Mouse (Mus musculus) liver, embryonic 13.5 days (tissue): Measurements from ENCODE around the gene Awat1. TPM values are rescaled to one million over a fixed set of nuclear protein-coding genes. Genes with fewer than 3 reads are reported as not detected.

Experiments
- ATAC-seq: fragments of 200-750 bp; cut with Nextera tagmentation; 2 replicates; pipeline ENCODE4 v1.8.0; 2017; ENCODE audit warnings: low read depth, mild to moderate bottlenecking, moderate number of reproducible peaks, moderate library complexity
- DNase-seq: peaks from one replicate; pipeline ENCODE4 v3.0.0; 2022
- H3K27ac ChIP-seq: fragments of 300-500 bp; sonication (generic); 2 replicates; pipeline ENCODE4 v1.5.1; 2015; ENCODE audit warnings: moderate library complexity, mild to moderate bottlenecking, inconsistent platforms
- H3K27me3 ChIP-seq: fragments of 300-500 bp; sonication (generic); 2 replicates; pipeline ENCODE4 v1.6.1; 2015; ENCODE audit warnings: mild to moderate bottlenecking, inconsistent platforms
- H3K36me3 ChIP-seq: fragments of 300-500 bp; sonication (generic); 2 replicates; pipeline ENCODE4 v1.6.1; 2015; ENCODE audit warnings: mild to moderate bottlenecking, inconsistent platforms
- H3K4me1 ChIP-seq: fragments of 300-500 bp; sonication (generic); replicated peaks from 2 replicates; pipeline ENCODE4 v1.6.1; 2015; ENCODE audit warnings: inconsistent platforms
- H3K4me2 ChIP-seq: fragments of 300-500 bp; sonication (generic); 2 replicates; pipeline ENCODE4 v1.6.1; 2015; ENCODE audit warnings: inconsistent platforms, mild to moderate bottlenecking, moderate library complexity
- H3K4me3 ChIP-seq: fragments of 300-500 bp; sonication (generic); replicated peaks from 2 replicates; pipeline ENCODE4 v1.5.1; 2015; ENCODE audit warnings: mild to moderate bottlenecking, inconsistent platforms
- H3K9ac ChIP-seq: fragments of 300-500 bp; sonication (generic); 2 replicates; pipeline ENCODE4 v1.6.1; 2015; ENCODE audit warnings: mild to moderate bottlenecking, inconsistent platforms
- H3K9me3 ChIP-seq: fragments of 300-500 bp; sonication (generic); replicated peaks from 2 replicates; pipeline ENCODE4 v1.6.1; 2016; ENCODE audit warnings: inconsistent platforms
- WGBS: fragments of 180-500 bp; shearing (Covaris S2); methylation state at CpG from one replicate; pipeline ENCODE4 v1.1.7; 2015; ENCODE audit not compliant: insufficient replicate concordance; 5-methylcytosine and 5-hydroxymethylcytosine counted together
- polyA plus RNA-seq: library from polyadenylated mRNA; unstranded; fragments of >200 nt; fragmentation: Nextera tagmentation; extraction: Ambion mirVana; gene quantifications from 2 replicates; pipeline ENCODE4 v1.2.1, GENCODE M21; 2015

Gene Awat1
- polyA plus RNA-seq, 1 experiment from 2014 or later: not detected

DNA sequence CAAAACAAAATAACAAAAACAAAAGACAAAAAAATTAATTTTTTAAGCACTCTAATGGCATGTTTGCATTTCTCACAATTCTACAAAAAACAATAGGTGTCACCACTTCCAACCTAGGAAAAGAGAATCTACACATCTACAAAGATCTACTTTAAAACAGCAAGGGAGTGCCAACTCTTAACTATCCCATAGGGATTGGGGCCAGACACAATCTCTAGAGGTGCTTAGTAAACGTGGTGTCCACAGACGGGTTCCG lies 53.4 kb downstream of the Awat1 start, which contains the start of gene Kif4:
Gene Kif4 (plus strand): TSS at position 192 of the 256 bp plus-strand sequence.
- Histone ChIP-seq H3K9me3 (no peaks in the 10 kb centered on the region), H3K27me3 (no peaks in the 10 kb centered on the region), H3K4me1 (peaks cover 29% of the 10 kb centered on the region), H3K4me3 (peak within 1 kb of the TSS; percentile 78), H3K4me2 (peak within 1 kb of the TSS; percentile 69), H3K36me3 (peaks cover 29% of the 10 kb centered on the region), H3K9ac (peak within 1 kb of the TSS; percentile 92), H3K27ac (peak within 1 kb of the TSS; percentile 88)
- ATAC-seq (no peak), DNase-seq (no peak)
- 16% methylated on average over 3 of the region's 3 CpGs for WGBS

DNA sequence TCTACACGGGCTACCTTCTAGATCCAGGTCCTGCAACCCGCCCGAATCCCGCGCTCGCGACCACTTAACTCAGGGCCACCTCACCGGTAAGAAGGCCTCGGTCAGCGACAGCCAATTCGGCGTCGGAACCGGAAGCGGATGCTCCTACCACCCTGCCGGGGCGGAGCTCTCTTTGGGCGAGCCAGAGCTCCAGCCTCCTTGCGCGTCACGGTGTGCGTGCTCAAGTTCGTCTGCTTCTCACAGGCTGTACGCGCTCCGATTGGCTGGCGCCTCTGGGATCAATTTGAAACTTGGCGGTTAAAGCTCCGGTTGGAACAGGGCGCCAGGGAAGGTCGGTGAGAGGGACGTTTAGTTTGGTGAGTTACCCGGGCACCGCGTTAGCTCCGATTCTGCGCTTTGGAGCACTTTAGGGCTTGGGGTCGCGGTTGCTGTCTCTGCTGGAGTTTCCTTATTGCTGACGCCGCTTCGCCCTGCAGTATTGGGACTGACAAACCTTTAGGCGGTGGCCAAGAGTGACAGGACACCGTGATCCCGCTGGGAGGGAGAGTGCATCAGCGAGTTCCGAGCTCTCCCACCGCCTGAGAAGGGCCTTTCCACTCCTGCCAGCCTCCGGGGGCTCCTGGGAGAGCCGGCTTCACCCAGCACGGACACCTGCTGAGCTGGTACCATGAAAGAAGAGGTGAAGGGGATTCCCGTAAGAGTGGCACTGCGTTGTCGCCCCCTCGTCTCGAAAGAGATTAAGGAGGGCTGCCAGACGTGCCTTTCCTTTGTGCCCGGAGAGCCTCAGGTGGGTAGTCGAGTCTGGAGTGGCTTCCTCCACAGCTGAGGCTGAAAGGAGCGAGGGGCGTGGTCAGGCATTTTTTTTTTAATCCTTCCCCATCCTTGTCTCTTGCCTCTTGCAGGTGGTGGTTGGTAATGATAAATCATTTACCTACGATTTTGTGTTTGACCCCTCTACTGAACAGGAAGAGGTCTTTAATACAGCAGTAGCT lies 54.0 kb downstream of the Awat1 start, which contains the start of gene Pdzd11:
Gene Pdzd11 (minus strand): TSS at position 767 of the 992 bp plus-strand sequence.
- DNase-seq: peak; percentile 86
- peaks cover 29% of the 10 kb centered on the region for H3K4me1 ChIP-seq
- no peaks in the 10 kb centered on the region for H3K27me3 ChIP-seq
- peak within 1 kb of the TSS; percentile 88 for H3K27ac ChIP-seq
- WGBS: 17% methylated on average over 62 of the region's 62 CpGs
- H3K4me2 ChIP-seq: peak within 1 kb of the TSS; percentile 69
- H3K9me3 ChIP-seq: no peaks in the 10 kb centered on the region
- peak within 1 kb of the TSS; percentile 92 for H3K9ac ChIP-seq
- H3K36me3 ChIP-seq: peaks cover 29% of the 10 kb centered on the region
- peak within 1 kb of the TSS; percentile 78 for H3K4me3 ChIP-seq
- peak; percentile 98 for ATAC-seq

Other genes starting within 250 kb of the Awat1 start
- gene Otud6a, start 143.2 kb upstream of the Awat1 start, polyA plus RNA-seq: not detected in 2 replicates
- 0.23 and 0.39 TPM in 2 replicates for gene Awat2, start 129.5 kb upstream of the Awat1 start, polyA plus RNA-seq
- gene Igbp1, start 78.0 kb upstream of the Awat1 start, polyA plus RNA-seq: 17.5 and 20.3 TPM in 2 replicates
- gene Dgat2l6, start 47.4 kb upstream of the Awat1 start, polyA plus RNA-seq: not detected in 2 replicates
- gene P2ry4, start 22.6 kb downstream of the Awat1 start, polyA plus RNA-seq: 0.13 and 0.20 TPM in 2 replicates
- not detected in 2 replicates for gene Arr3, start 33.2 kb downstream of the Awat1 start, polyA plus RNA-seq
- gene Kif4, start 53.5 kb downstream of the Awat1 start, polyA plus RNA-seq: 20.9 and 25.7 TPM in 2 replicates
- 71.8 and 74.4 TPM in 2 replicates for gene Pdzd11, start 54.3 kb downstream of the Awat1 start, polyA plus RNA-seq
- gene Gdpd2, start 157.6 kb downstream of the Awat1 start, polyA plus RNA-seq: 0.07 and 0.15 TPM in 2 replicates
- gene Dlg3, start 195.5 kb downstream of the Awat1 start, polyA plus RNA-seq: 0.28 and 0.44 TPM in 2 replicates